Mouse (Mus musculus) lung, postnatal 0 days (tissue): ENCODE data around the gene Lpar1. TPM values are rescaled to one million over a fixed set of nuclear protein-coding genes. Genes with fewer than 3 reads are reported as not detected.

Experiments used
- ATAC-seq: fragments of 200-750 bp; cut with Nextera tagmentation; 2 replicates; pipeline ENCODE4 v1.8.0; 2017; ENCODE audit warnings: moderate library complexity
- DNase-seq: peaks from one replicate; pipeline ENCODE4 v3.0.0-alpha.2; 2016; ENCODE audit warnings: low spot score
- H3K27ac ChIP-seq: fragments of 300-500 bp; sonication (generic); 2 replicates; pipeline ENCODE4 v1.5.1; 2014; ENCODE audit warnings: antibody characterized with exemption, mild to moderate bottlenecking, low read length, mixed read lengths
- H3K27me3 ChIP-seq: fragments of 300-500 bp; sonication (generic); replicated peaks from 2 replicates; pipeline ENCODE4 v1.6.1; 2014; ENCODE audit warnings: low read length, mixed read lengths; ENCODE audit not compliant: insufficient read depth
- H3K36me3 ChIP-seq: fragments of 300-500 bp; sonication (generic); 2 replicates; pipeline ENCODE4 v1.6.1; 2014; ENCODE audit warnings: low read length, mixed read lengths; ENCODE audit not compliant: insufficient read depth
- H3K4me1 ChIP-seq: fragments of 300-500 bp; sonication (generic); 2 replicates; pipeline ENCODE4 v1.6.1; 2014; ENCODE audit warnings: antibody characterized with exemption, low read depth, low read length, mixed read lengths; ENCODE audit not compliant: insufficient read depth
- H3K4me2 ChIP-seq: fragments of 300-500 bp; sonication (generic); replicated peaks from 2 replicates; pipeline ENCODE4 v1.6.1; 2014; ENCODE audit warnings: low read depth, mild to moderate bottlenecking, low read length, moderate library complexity, mixed read lengths
- H3K4me3 ChIP-seq: fragments of 300-500 bp; sonication (generic); 2 replicates; pipeline ENCODE4 v1.5.1; 2014; ENCODE audit warnings: low read depth, low read length
- H3K9ac ChIP-seq: fragments of 300-500 bp; sonication (generic); replicated peaks from 2 replicates; pipeline ENCODE4 v1.6.1; 2014; ENCODE audit warnings: low read depth, mild to moderate bottlenecking
- H3K9me3 ChIP-seq: fragments of 300-500 bp; sonication (generic); 2 replicates; pipeline ENCODE4 v1.6.1; 2016; ENCODE audit warnings: low read length, mixed read lengths
- CTCF ChIP-seq: IDR thresholded peaks from 2 replicates; pipeline ENCODE4 v1.5.1; 2016; ENCODE audit warnings: antibody characterized with exemption, mild to moderate bottlenecking
- EP300 ChIP-seq: IDR thresholded peaks from 2 replicates; pipeline ENCODE4 v1.6.1; 2016; ENCODE audit warnings: antibody characterized with exemption, mild to moderate bottlenecking, control low read depth
- WGBS: fragments of 180-500 bp; shearing (Covaris S2); extraction: QIAGEN DNeasy Blood & Tissue Kit; methylation state at CpG from one replicate; pipeline ENCODE4 v1.1.7; 2014; 5-methylcytosine and 5-hydroxymethylcytosine counted together
- polyA plus RNA-seq: library from polyadenylated mRNA; unstranded; fragments of >200 nt; fragmentation: Nextera tagmentation; extraction: Ambion mirVana; gene quantifications from 2 replicates; pipeline ENCODE4 v1.2.1, GENCODE M21; 2015

The Lpar1 gene
- polyA plus RNA-seq, 1 experiment from 2014 or later: 31.8 TPM

GRCm38 (mm10) chr4:58577382-58578048 lies 23.8 kb upstream of the Lpar1 start:
- WGBS: 38% methylated on average over 5 of the region's 5 CpGs
- no peak for TF ChIP-seq CTCF
- TF ChIP-seq EP300: no peak

GRCm38 (mm10) chr4:58575831-58576230 lies 22.1 kb upstream of the Lpar1 start:
- Histone ChIP-seq H3K36me3 (no peaks in the 10 kb centered on the region), H3K4me2 (no peak overlapping the region), H3K27me3 (no peaks in the 10 kb centered on the region), H3K9ac (no peak overlapping the region), H3K4me1 (no peaks in the 10 kb centered on the region), H3K4me3 (no peak overlapping the region), H3K9me3 (no peaks in the 10 kb centered on the region), H3K27ac (no peak overlapping the region)
- 76% methylated on average over 6 of the region's 6 CpGs for WGBS
- DNase-seq (no peak), ATAC-seq (no peak)
- TF ChIP-seq EP300 (no peak), CTCF (no peak)

More at GRCm38 (mm10) chr4:58577382-58578048, 23.8 kb upstream of the Lpar1 start:
- DNase-seq: no peak
- peak overlapping the region; percentile 68 for H3K27ac ChIP-seq
- H3K4me2 ChIP-seq: no peak overlapping the region
- no peaks in the 10 kb centered on the region for H3K27me3 ChIP-seq
- ATAC-seq: no peak
- no peaks in the 10 kb centered on the region for H3K36me3 ChIP-seq
- H3K9ac ChIP-seq: no peak overlapping the region
- no peaks in the 10 kb centered on the region for H3K4me1 ChIP-seq
- H3K9me3 ChIP-seq: no peaks in the 10 kb centered on the region
- H3K4me3 ChIP-seq: no peak overlapping the region

GRCm38 (mm10) chr4:58574024-58574423 lies 20.3 kb upstream of the Lpar1 start:
- Histone ChIP-seq H3K27ac (no peak overlapping the region), H3K36me3 (no peaks in the 10 kb centered on the region), H3K9ac (no peak overlapping the region), H3K4me1 (no peaks in the 10 kb centered on the region), H3K27me3 (no peaks in the 10 kb centered on the region), H3K4me2 (no peak overlapping the region), H3K4me3 (no peak overlapping the region), H3K9me3 (no peaks in the 10 kb centered on the region)
- TF ChIP-seq CTCF: no peak
- TF ChIP-seq EP300: no peak
- DNase-seq (no peak), ATAC-seq (no peak)
- 59% methylated on average over 6 of the region's 6 CpGs for WGBS

DNA sequence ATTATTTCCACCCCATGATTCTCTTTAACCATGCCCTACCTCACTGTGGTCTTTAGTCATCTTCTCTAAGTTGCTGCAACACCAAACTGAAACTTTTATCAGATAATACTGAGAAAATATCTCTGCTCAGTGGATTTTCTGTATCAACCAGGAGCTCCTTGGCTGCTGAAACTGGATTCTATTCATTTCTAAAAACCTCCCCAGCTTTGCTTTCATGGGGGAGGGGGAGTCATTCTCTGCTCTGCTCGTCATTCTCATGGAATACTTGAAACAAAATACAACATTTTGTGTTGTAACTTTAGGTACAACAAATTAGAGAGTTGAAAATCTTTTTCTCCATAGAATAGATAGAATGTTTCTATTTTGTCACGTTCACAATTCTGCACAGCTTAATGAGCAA lies 18.7 kb upstream of the Lpar1 start:
- ATAC-seq (no peak), DNase-seq (no peak)
- no peak overlapping the region for H3K4me3 ChIP-seq
- no peak overlapping the region for H3K4me2 ChIP-seq
- H3K36me3 ChIP-seq: no peaks in the 10 kb centered on the region
- H3K9ac ChIP-seq: no peak overlapping the region
- H3K9me3 ChIP-seq: no peaks in the 10 kb centered on the region
- H3K27me3 ChIP-seq: no peaks in the 10 kb centered on the region
- H3K4me1 ChIP-seq: no peaks in the 10 kb centered on the region
- TF ChIP-seq CTCF: no peak
- no peak for TF ChIP-seq EP300
- H3K27ac ChIP-seq: no peak overlapping the region
- WGBS: 68% methylated on average over 2 of the region's 2 CpGs

- no peak for ATAC-seq
- no peaks in the 10 kb centered on the region for H3K9me3 ChIP-seq
- no peak overlapping the region for H3K4me3 ChIP-seq
- no peaks in the 10 kb centered on the region for H3K4me1 ChIP-seq
- no peaks in the 10 kb centered on the region for H3K36me3 ChIP-seq
- H3K9ac ChIP-seq: no peak overlapping the region
- no peak overlapping the region for H3K27ac ChIP-seq
- TF ChIP-seq CTCF: no peak
- H3K27me3 ChIP-seq: no peaks in the 10 kb centered on the region
- 29% methylated on average over 3 of the region's 3 CpGs for WGBS
- no peak overlapping the region for H3K4me2 ChIP-seq
- DNase-seq: no peak
These were observed 18.0 kb upstream of the Lpar1 start for GRCm38 (mm10) chr4:58571661-58572060.

DNA sequence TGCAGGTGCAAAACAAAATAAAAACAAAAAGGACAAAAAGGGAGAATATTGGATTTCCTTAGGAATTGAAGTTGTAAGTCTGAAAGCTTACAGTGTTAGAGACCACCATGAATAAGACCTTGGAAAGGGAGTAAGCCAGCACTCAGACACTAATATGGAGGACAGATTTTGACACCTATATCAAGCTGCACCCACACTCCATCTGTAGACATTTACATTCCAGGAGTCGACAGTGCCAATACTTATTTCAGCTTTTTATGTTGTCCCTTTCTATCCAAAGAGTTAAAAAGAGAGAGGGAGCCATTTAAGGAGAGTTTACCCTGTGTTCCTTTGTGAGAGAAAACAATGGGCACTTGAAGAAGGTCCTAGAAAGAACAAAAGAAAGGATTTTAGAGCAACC lies 17.5 kb upstream of the Lpar1 start:
- TF ChIP-seq CTCF (no peak), EP300 (no peak)
- H3K27ac ChIP-seq: no peak overlapping the region
- no peaks in the 10 kb centered on the region for H3K36me3 ChIP-seq
- no peaks in the 10 kb centered on the region for H3K9me3 ChIP-seq
- ATAC-seq (no peak), DNase-seq (no peak)
- no peak overlapping the region for H3K4me3 ChIP-seq
- no peak overlapping the region for H3K9ac ChIP-seq
- WGBS: 38% methylated on average over 1 of the region's 1 CpGs
- no peak overlapping the region for H3K4me2 ChIP-seq
- H3K27me3 ChIP-seq: no peaks in the 10 kb centered on the region
- no peaks in the 10 kb centered on the region for H3K4me1 ChIP-seq

GRCm38 (mm10) chr4:58568486-58568885 lies 14.8 kb upstream of the Lpar1 start:
- ATAC-seq (no peak), DNase-seq (no peak)
- no peaks in the 10 kb centered on the region for H3K36me3 ChIP-seq
- no peak for TF ChIP-seq EP300
- no peak for TF ChIP-seq CTCF
- no peak overlapping the region for H3K9ac ChIP-seq
- H3K27me3 ChIP-seq: no peaks in the 10 kb centered on the region
- no peaks in the 10 kb centered on the region for H3K9me3 ChIP-seq
- H3K4me1 ChIP-seq: no peaks in the 10 kb centered on the region
- H3K4me3 ChIP-seq: no peak overlapping the region
- H3K4me2 ChIP-seq: no peak overlapping the region
- WGBS: 61% methylated on average over 8 of the region's 8 CpGs
- no peak overlapping the region for H3K27ac ChIP-seq
